ENCODE assay signal across 13 mouse cellular contexts in genomic region chr6:71911686-71912450, GRCm38 (mm10). TPM values are rescaled to one million over a fixed set of nuclear protein-coding genes. Genes with fewer than 3 reads are reported as not detected.
DNase-seq lines count a peak whose midpoint lies in the region; ATAC-seq lines count a peak whose summit lies in the region.
"Had no signal": no experiment of that assay in that cellular context is flagged by ENCODE, and none has a peak within 500 bp of the region (broad histone marks: within the 10 kb centered on the region; RNA-seq: fewer than 3 reads in every experiment).

No protein-coding gene starts in this region.

- DNase-seq in adrenal gland, adult 2 months = peak; percentile 85
- DNase-seq in adrenal gland, postnatal 4 days (ENCODE audit: low spot score in 2 of 2) = no peak
- peak; percentile 44 for DNase-seq in adrenal gland, postnatal 25 days
- peak; percentile 30 for DNase-seq in liver
- no peak for DNase-seq in thymus, postnatal 4 days
- no peak for DNase-seq in cerebellum, adult 11 months
- DNase-seq: cerebellum, postnatal 14 days; kidney, adult 11 months had no signal

- no peak overlapping the region for H3K27ac ChIP-seq in stomach, embryonic 15.5 days
- no peak overlapping the region for H3K27ac ChIP-seq in hindbrain, embryonic 12.5 days
- H3K27ac ChIP-seq: embryonic facial prominence, embryonic 10.5 days; macrophage had no signal

- H3K9me3 ChIP-seq in stomach, embryonic 15.5 days = no peaks in the 10 kb centered on the region
- no peaks in the 10 kb centered on the region for H3K9me3 ChIP-seq in hindbrain, embryonic 12.5 days (replicated peaks)
- H3K9me3 ChIP-seq: embryonic facial prominence, embryonic 10.5 days had no signal

- H3K4me1 ChIP-seq in stomach, embryonic 15.5 days = peaks cover 11% of the 10 kb centered on the region
- peaks cover 8% of the 10 kb centered on the region for H3K4me1 ChIP-seq in hindbrain, embryonic 12.5 days

- no peak overlapping the region for H3K4me3 ChIP-seq in stomach, embryonic 15.5 days (replicated peaks)
- no peak overlapping the region for H3K4me3 ChIP-seq in hindbrain, embryonic 12.5 days
- H3K4me3 ChIP-seq: embryonic facial prominence, embryonic 10.5 days had no signal

- no peaks in the 10 kb centered on the region for H3K27me3 ChIP-seq in stomach, embryonic 15.5 days (replicated peaks)
- H3K27me3 ChIP-seq in hindbrain, embryonic 12.5 days = no peaks in the 10 kb centered on the region

- ATAC-seq in stomach, embryonic 15.5 days (ENCODE audit: insufficient read depth, low FRiP score, low read depth) = peak; percentile 55; the same call in 1 of the 2 replicates
- ATAC-seq in hindbrain, embryonic 12.5 days (ENCODE audit: low FRiP score) = no peak
- ATAC-seq: midbrain, embryonic 16.5 days had no signal

- H3K36me3 ChIP-seq in stomach, embryonic 15.5 days = peaks cover 18% of the 10 kb centered on the region; the same call in 1 of the 2 replicates
- H3K36me3 ChIP-seq in hindbrain, embryonic 12.5 days = peaks cover 28% of the 10 kb centered on the region

- H3K4me2 ChIP-seq in stomach, embryonic 15.5 days = no peak overlapping the region
- no peak overlapping the region for H3K4me2 ChIP-seq in hindbrain, embryonic 12.5 days (replicated peaks)

- no peak overlapping the region for H3K9ac ChIP-seq in stomach, embryonic 15.5 days
- H3K9ac ChIP-seq in hindbrain, embryonic 12.5 days = no peak overlapping the region

- WGBS in stomach, embryonic 15.5 days = 60% methylated on average over 5 of the region's 5 CpGs
- 86% methylated on average over 5 of the region's 5 CpGs for WGBS in hindbrain, embryonic 12.5 days

RNA-seq across cellular contexts. Expression of gene Polr1a, which starts 3.0 kb away (rescaled TPM):
- total RNA-seq in adrenal gland, adult 2 months (2021) = 10 to 100 TPM; 58.7 to 82.0 TPM
- polyA plus RNA-seq in adrenal gland, adult 2 months (2012; rRNA removed) = 33.3 and 36.0 TPM in 2 replicates
- 10 to 100 TPM; 79.4 to 82.1 TPM for total RNA-seq in adrenal gland, postnatal 4 days (2021)
- 75.1 and 76.9 TPM in 2 replicates for total RNA-seq in adrenal gland, postnatal 25 days (2021)
- polyA plus RNA-seq in stomach, embryonic 15.5 days (2015; fragmentation: Nextera tagmentation; extraction: Ambion mirVana) = 29.8 and 33.9 TPM in 2 replicates
- 31.5 and 32.5 TPM in 2 replicates for polyA plus RNA-seq in hindbrain, embryonic 12.5 days (2016; fragmentation: Nextera tagmentation; extraction: Ambion mirVana)

RNA-seq across cellular contexts. Expression of gene Ptcd3, which starts 3.3 kb away (rescaled TPM):
- 10 to 100 TPM; 97.0 to 98.1 TPM for total RNA-seq in adrenal gland, adult 2 months (2021)
- 2.9 and 3.1 TPM in 2 replicates for polyA plus RNA-seq in adrenal gland, adult 2 months (2012; rRNA removed)
- total RNA-seq in adrenal gland, postnatal 4 days (2021) = 100 to 1,000 TPM; 130 to 134 TPM
- total RNA-seq in adrenal gland, postnatal 25 days (2021) = 107 and 108 TPM in 2 replicates
- 87.6 and 94.9 TPM in 2 replicates for polyA plus RNA-seq in stomach, embryonic 15.5 days (2015; fragmentation: Nextera tagmentation; extraction: Ambion mirVana)
- 102 and 108 TPM in 2 replicates for polyA plus RNA-seq in hindbrain, embryonic 12.5 days (2016; fragmentation: Nextera tagmentation; extraction: Ambion mirVana)

Comparison
In these comparisons a context has a peak if more than half of its experiments do, and no peak if none do; other contexts are left out.
1. DNase-seq: peak in adrenal gland, adult 2 months (single experiment), adrenal gland, postnatal 25 days (single experiment) and liver (single experiment); none in adrenal gland, postnatal 4 days (0 of 2), thymus, postnatal 4 days (single experiment) and cerebellum, adult 11 months (single experiment).